Mouse (Mus musculus) heart, postnatal 0 days (tissue): ENCODE results near the gene Atrn.

Experiments used
- CTCF ChIP-seq: IDR thresholded peaks from 2 replicates; pipeline ENCODE4 v1.5.1; 2016; ENCODE audit warnings: antibody characterized with exemption, control low read depth, low read depth
- EP300 ChIP-seq: IDR thresholded peaks from 2 replicates; pipeline ENCODE4 v1.6.1; 2016; ENCODE audit warnings: antibody characterized with exemption, low read depth

- no peak for TF ChIP-seq CTCF
- TF ChIP-seq EP300, result no peak
Measured at GRCm38 (mm10) chr2:130911691-130912090, 5.4 kb downstream of the Atrn start.
